In genomic region chr15:37080395-37080794, GRCm38 (mm10) we compare ENCODE assay signal across 22 mouse cellular contexts.
"Had no signal": no experiment of that assay in that cellular context is flagged by ENCODE, and none has a peak within 500 bp of the region (broad histone marks: within the 10 kb centered on the region; RNA-seq: fewer than 3 reads in every experiment).

No protein-coding gene starts in this region.

- ATAC-seq: liver, embryonic 12.5 days; midbrain, embryonic 13.5 days; midbrain, embryonic 16.5 days had no signal

- H3K27me3 ChIP-seq: limb, embryonic 13.5 days; liver, embryonic 12.5 days; liver, embryonic 15.5 days; lung, embryonic 15.5 days; megakaryocyte, embryonic 14.5 days; midbrain, embryonic 13.5 days; neural tube, embryonic 13.5 days had no signal

- H3K27ac ChIP-seq: kidney, postnatal 0 days; limb, embryonic 10.5 days; limb, embryonic 13.5 days; liver, embryonic 12.5 days; liver, embryonic 15.5 days; lung, embryonic 15.5 days; midbrain, embryonic 10.5 days; midbrain, embryonic 13.5 days; neural tube, embryonic 13.5 days; stomach, postnatal 0 days had no signal

- H3K9ac ChIP-seq: limb, embryonic 13.5 days; liver, embryonic 12.5 days; liver, embryonic 15.5 days; lung, embryonic 15.5 days; midbrain, embryonic 13.5 days; neural tube, embryonic 13.5 days had no signal

- H3K4me3 ChIP-seq: limb, embryonic 10.5 days; limb, embryonic 13.5 days; liver, embryonic 12.5 days; liver, embryonic 15.5 days; lung, embryonic 15.5 days; megakaryocyte, embryonic 14.5 days; midbrain, embryonic 10.5 days; midbrain, embryonic 13.5 days; myocyte; neural tube, embryonic 13.5 days had no signal

- H3K36me3 ChIP-seq: limb, embryonic 10.5 days; limb, embryonic 13.5 days; liver, embryonic 12.5 days; liver, embryonic 15.5 days; lung, embryonic 15.5 days; midbrain, embryonic 10.5 days; midbrain, embryonic 13.5 days; neural tube, embryonic 13.5 days had no signal

- H3K4me2 ChIP-seq: limb, embryonic 13.5 days; liver, embryonic 12.5 days; liver, embryonic 15.5 days; lung, embryonic 15.5 days; midbrain, embryonic 13.5 days; neural tube, embryonic 13.5 days had no signal

- DNase-seq: liver; lung, adult 18-20 months; lung, postnatal 10 days; lung, postnatal 36 days; right cerebral cortex, adult 18-20 months; right cerebral cortex, postnatal 14 days; right cerebral cortex, postnatal 4 days; thymus, adult 18-20 months; thymus, postnatal 36 days had no signal

- H3K4me1 ChIP-seq: limb, embryonic 10.5 days; limb, embryonic 13.5 days; lung, embryonic 15.5 days; midbrain, embryonic 10.5 days; midbrain, embryonic 13.5 days; neural tube, embryonic 13.5 days had no signal

- H3K9me3 ChIP-seq: liver, embryonic 12.5 days; liver, embryonic 15.5 days; lung, embryonic 15.5 days; midbrain, embryonic 10.5 days; midbrain, embryonic 13.5 days had no signal
